Mouse (Mus musculus) forebrain, embryonic 11.5 days (tissue): ENCODE results near the gene Tectb. TPM values are rescaled to one million over a fixed set of nuclear protein-coding genes. Genes with fewer than 3 reads are reported as not detected.
"Not testable (repeated sequence)": the region's sequence is repeated elsewhere in the genome, so short reads cannot be mapped to it uniquely, and the experiment has no call there.

Source experiments
- ATAC-seq: fragments of 200-750 bp; cut with Nextera tagmentation; replicated peaks from 2 replicates; pipeline ENCODE4 v1.8.0; 2017; ENCODE audit warnings: moderate TSS enrichment; ENCODE audit not compliant: low FRiP score
- DNase-seq: peaks from one replicate; pipeline ENCODE4 v3.0.0-alpha.2; 2017; ENCODE audit warnings: low spot score
- H3K27ac ChIP-seq: fragments of 300-500 bp; sonication (generic); 2 replicates; pipeline ENCODE4 v1.5.1; 2014; ENCODE audit warnings: low read depth, low read length
- H3K27me3 ChIP-seq: fragments of 300-500 bp; sonication (generic); 2 replicates; pipeline ENCODE4 v1.6.1; 2014; ENCODE audit warnings: mild to moderate bottlenecking, low read length, mixed read lengths; ENCODE audit not compliant: control insufficient read depth, insufficient read depth
- H3K36me3 ChIP-seq: fragments of 300-500 bp; sonication (generic); 2 replicates; pipeline ENCODE4 v1.6.1; 2014; ENCODE audit warnings: mild to moderate bottlenecking, low read length, moderate library complexity, mixed read lengths; ENCODE audit not compliant: control insufficient read depth, insufficient read depth
- H3K4me1 ChIP-seq: fragments of 300-500 bp; sonication (generic); replicated peaks from 2 replicates; pipeline ENCODE4 v1.6.1; 2014; ENCODE audit warnings: low read length, mixed read lengths; ENCODE audit not compliant: control insufficient read depth, insufficient read depth
- H3K4me2 ChIP-seq: fragments of 300-500 bp; sonication (generic); 2 replicates; pipeline ENCODE4 v1.6.1; 2014; ENCODE audit warnings: low read depth, mild to moderate bottlenecking, low read length, moderate library complexity, mixed read lengths; ENCODE audit not compliant: severe bottlenecking
- H3K4me3 ChIP-seq: fragments of 300-500 bp; sonication (generic); 2 replicates; pipeline ENCODE4 v1.5.1; 2014; ENCODE audit warnings: low read depth, low read length
- H3K9ac ChIP-seq: fragments of 300-500 bp; sonication (generic); 2 replicates; pipeline ENCODE4 v1.6.1; 2014; ENCODE audit warnings: low read length
- H3K9me3 ChIP-seq: fragments of 300-500 bp; sonication (generic); 2 replicates; pipeline ENCODE4 v1.6.1; 2016; ENCODE audit warnings: low read length, mixed read lengths; ENCODE audit not compliant: control insufficient read depth
- WGBS: fragments of 180-500 bp; shearing (Covaris S2); extraction: QIAGEN DNeasy Blood & Tissue Kit; methylation state at CpG from one replicate; pipeline ENCODE4 v1.1.7; 2014; 5-methylcytosine and 5-hydroxymethylcytosine counted together
- polyA plus RNA-seq: library from polyadenylated mRNA; unstranded; fragments of >200 nt; fragmentation: Nextera tagmentation; extraction: Ambion mirVana; gene quantifications from 2 replicates; pipeline ENCODE4 v1.2.1, GENCODE M21; 2014

Tectb gene
- polyA plus RNA-seq, 1 experiment from 2014 or later = not detected

DNA sequence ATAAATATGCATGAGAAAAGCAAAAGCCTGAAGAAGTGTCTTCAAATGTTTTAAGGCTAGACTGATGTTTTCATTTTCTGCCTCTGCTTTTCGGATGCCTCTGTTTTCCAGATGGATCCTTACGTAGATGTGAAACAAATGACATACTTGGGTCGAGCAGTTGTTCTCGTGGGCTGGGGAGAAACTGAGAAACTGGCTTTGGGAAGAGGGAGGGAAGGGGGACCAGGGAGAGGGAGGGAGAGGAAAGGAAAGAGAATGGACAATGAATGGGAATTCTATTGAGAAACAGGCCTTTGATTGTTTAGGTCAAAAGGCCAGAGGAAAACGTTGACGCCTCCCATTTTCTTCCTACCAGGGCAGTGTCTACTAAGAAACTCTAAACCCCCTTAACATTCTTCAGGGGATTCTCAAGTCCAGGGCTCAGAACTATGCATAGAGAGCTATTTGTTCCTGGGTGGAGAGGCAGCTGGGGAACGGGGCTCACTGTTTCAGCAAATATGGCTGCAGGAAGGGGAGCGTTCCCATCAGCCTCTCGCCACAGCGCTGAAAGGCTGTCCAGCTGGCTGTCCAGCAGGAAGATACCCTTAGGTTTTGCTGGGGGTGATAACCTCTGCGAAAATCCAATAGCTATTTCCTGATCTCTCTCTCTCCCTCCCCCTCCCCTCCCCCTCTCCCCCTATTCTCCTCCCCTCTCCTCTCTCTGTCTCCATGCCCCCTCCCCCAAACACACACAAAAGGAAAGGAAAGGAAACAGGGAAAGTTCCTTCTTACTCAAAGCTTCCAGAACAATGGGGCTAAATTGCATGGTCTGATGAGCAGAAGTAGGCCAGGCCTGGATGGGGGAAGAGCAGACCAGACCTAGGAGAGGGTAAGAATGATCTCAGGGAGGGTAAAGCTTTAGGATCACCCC is 36.9 kb upstream of the Tectb start:
- H3K9ac ChIP-seq = no peak overlapping the region; the same call in 1 of the 2 replicates
- H3K4me1 ChIP-seq = peaks cover 19% of the 10 kb centered on the region
- no peaks in the 10 kb centered on the region for H3K27me3 ChIP-seq
- peak overlapping the region; percentile 18; the same call in 1 of the 2 replicates for H3K4me2 ChIP-seq
- H3K4me3 ChIP-seq = no peak overlapping the region
- H3K36me3 ChIP-seq = no peaks in the 10 kb centered on the region
- peak; percentile 88 for ATAC-seq
- no peaks in the 10 kb centered on the region for H3K9me3 ChIP-seq
- DNase-seq = peak; percentile 73
- H3K27ac ChIP-seq = peak overlapping the region; percentile 93
- WGBS = 7% methylated on average over 11 of the region's 11 CpGs

DNA sequence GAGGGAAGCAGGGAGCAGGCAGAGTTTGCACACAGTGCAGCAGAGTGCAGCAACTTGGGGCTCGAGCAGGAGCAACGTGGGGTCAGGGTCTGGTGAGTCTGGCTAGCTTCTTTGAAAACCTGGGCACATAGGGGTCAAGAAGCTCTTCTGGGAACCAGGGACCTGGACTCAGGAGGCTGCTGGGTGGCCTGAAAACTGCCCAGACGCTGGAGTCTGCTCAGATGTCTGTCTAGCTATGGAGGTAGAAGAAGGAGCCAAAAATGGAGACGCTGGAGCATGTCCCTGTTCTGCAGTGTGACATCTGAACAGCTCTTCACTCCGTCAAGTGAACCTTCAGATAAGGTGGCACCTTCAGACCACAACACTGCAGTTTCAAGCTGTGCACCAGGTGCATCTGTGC is 35.8 kb upstream of the Tectb start:
- Histone ChIP-seq H3K4me3 (no peak overlapping the region), H3K9ac (peak overlapping the region; percentile 50), H3K9me3 (no peaks in the 10 kb centered on the region), H3K36me3 (no peaks in the 10 kb centered on the region), H3K4me2 (no peak overlapping the region), H3K4me1 (peaks cover 19% of the 10 kb centered on the region), H3K27me3 (no peaks in the 10 kb centered on the region), H3K27ac (peak overlapping the region; percentile 93)
- ATAC-seq (0 out of 2 replicates have a peak, but pooled peaks have one; percentile 5), DNase-seq (no peak)
- WGBS = 42% methylated on average over 5 of the region's 5 CpGs

DNA sequence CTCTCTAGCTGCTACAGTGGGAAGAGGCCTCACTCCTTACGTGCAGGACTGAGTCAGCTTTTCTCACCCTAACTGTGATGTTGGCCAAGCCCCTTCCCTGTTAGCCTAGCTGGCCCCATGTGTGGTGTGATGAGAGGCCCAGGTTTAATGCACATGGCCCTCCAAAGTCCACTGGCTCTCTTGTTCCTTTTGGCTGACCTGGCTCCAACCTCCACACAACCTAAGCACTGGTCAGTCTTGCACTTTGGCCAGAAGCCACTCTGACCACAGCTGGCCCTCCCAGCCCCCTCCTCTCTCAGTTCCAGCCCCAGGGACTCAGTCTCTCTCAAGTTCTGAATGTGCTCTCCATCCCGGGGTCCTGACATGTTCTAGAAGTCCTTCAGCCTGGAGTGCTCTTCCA is 35.4 kb upstream of the Tectb start:
- Histone ChIP-seq H3K36me3 (no peaks in the 10 kb centered on the region), H3K4me3 (no peak overlapping the region), H3K4me1 (peaks cover 19% of the 10 kb centered on the region), H3K27me3 (no peaks in the 10 kb centered on the region), H3K9ac (no peak overlapping the region), H3K9me3 (no peaks in the 10 kb centered on the region), H3K27ac (peak overlapping the region; percentile 93), H3K4me2 (no peak overlapping the region)
- no peak for DNase-seq
- WGBS = 63% methylated on average over 2 of the region's 2 CpGs
- ATAC-seq = no peak

DNA sequence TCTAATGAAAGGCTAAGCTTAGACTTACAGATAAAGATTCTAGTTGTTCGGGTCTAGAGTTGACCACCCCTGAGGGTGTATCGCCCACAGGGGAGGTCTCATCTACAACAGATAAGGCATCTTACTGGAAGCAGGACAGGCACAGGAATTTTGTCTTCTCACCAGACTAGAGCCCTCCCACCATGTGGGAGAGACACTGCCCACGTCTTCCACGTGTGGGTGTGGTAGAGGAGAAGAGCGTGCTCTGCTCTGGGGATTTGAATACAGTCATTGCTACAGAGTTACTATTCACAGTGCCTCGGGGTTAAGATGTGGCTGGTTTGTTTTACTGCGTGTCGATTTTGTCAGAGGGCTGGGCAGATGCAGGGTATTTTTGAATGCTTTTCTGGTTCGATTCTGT is 33.0 kb upstream of the Tectb start:
- DNase-seq = no peak
- H3K27ac ChIP-seq = no peak overlapping the region
- no peaks in the 10 kb centered on the region for H3K36me3 ChIP-seq
- no peak overlapping the region for H3K9ac ChIP-seq
- no peaks in the 10 kb centered on the region for H3K27me3 ChIP-seq
- no peak for ATAC-seq
- no peak overlapping the region for H3K4me3 ChIP-seq
- no peak overlapping the region for H3K4me2 ChIP-seq
- 84% methylated on average over 9 of the region's 9 CpGs for WGBS
- H3K9me3 ChIP-seq = no peaks in the 10 kb centered on the region
- H3K4me1 ChIP-seq = peaks cover 19% of the 10 kb centered on the region

DNA sequence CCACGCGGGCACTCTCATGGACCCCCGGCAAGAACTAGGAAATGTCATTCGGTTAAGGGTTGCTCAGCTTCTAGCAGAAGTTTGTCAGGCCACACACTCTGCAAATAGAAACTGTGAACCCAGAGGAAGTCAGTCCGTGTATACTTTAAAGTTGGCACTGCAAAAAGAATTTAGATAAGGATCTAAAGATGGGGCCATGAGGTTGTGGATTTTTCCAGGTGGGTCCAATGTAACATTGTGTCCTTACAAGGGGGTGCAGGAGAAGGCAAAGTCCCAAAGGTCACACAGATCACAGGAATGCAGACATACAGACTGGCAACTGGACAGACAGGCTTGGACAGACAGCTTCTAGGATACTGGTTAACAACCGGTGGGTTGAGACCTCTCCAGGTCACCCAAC is 32.4 kb upstream of the Tectb start:
- H3K9me3 ChIP-seq = no peaks in the 10 kb centered on the region
- no peaks in the 10 kb centered on the region for H3K36me3 ChIP-seq
- no peak for ATAC-seq
- no peak overlapping the region for H3K4me3 ChIP-seq
- no peak overlapping the region for H3K27ac ChIP-seq
- H3K27me3 ChIP-seq = no peaks in the 10 kb centered on the region
- H3K9ac ChIP-seq = no peak overlapping the region
- no peak for DNase-seq
- 88% methylated on average over 6 of the region's 6 CpGs for WGBS
- H3K4me2 ChIP-seq = no peak overlapping the region
- peaks cover 16% of the 10 kb centered on the region for H3K4me1 ChIP-seq

DNA sequence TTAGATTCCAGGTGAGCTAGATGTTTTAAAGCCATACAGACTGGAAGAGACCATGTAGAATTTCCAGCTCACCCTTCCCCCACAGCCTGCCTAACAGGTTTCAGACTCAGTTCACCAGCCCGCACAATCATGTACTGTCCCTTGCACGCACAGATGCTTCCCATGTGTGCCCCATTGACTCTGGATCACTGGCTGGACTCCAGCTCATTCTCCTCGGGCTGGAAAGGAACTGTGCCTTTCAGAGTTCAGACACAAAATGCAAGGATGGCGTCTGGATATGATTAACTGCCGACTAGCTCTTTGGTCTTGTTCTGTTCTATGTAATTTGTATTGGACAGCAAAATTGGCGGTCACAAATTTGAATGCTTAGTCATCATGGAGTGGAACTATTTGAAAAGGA is 30.9 kb upstream of the Tectb start:
- ATAC-seq = no peak
- Histone ChIP-seq H3K4me2 (no peak overlapping the region), H3K9me3 (no peaks in the 10 kb centered on the region), H3K27ac (no peak overlapping the region), H3K9ac (no peak overlapping the region), H3K4me1 (peaks cover 7% of the 10 kb centered on the region), H3K27me3 (no peaks in the 10 kb centered on the region), H3K4me3 (no peak overlapping the region), H3K36me3 (no peaks in the 10 kb centered on the region)
- no peak for DNase-seq
- 78% methylated on average over 6 of the region's 6 CpGs for WGBS

DNA sequence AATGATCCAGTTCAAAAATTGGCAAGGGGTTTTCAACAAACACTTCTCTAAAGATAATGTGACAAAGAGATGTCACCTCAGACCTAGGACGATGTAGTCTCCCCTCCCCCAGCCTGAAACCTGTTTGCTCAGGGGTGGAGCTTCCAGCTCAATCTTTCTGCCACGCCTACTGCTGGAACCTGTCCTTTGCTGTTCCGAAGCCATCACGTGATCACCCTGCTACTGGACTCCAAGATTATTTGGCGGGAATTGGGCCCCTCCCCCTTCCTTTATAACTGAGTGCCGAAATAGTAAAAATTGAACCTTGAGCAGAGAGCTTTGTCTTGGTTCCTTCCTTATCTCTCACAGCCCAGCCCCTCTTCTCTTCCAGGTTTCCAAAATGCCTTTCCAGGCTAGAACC is 28.3 kb upstream of the Tectb start:
- not testable (repeated sequence) for H3K4me1 ChIP-seq, H3K4me2 ChIP-seq, H3K27me3 ChIP-seq, H3K4me3 ChIP-seq, H3K9ac ChIP-seq, H3K36me3 ChIP-seq, H3K27ac ChIP-seq, H3K9me3 ChIP-seq, DNase-seq, ATAC-seq
- WGBS = 83% methylated on average over 5 of the region's 6 CpGs

DNA sequence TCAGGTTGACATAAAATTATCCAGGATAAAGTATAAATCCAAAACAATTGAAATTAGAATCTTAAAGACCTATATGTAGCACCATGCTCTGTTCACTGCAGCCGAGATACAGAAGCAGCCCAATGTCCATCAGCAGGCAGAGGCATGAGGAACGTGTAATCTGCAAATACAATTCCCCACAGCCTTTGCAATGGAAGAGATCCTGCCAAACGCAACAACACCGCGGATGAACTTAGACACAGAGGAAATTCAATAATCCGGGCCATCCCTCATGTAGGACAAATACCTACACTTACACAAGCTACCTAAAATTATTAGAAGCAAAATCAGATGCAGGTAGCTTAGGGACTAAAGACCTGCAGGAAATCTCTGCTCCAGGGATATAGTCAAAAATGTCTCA is 27.6 kb upstream of the Tectb start:
- no peak for ATAC-seq
- no peaks in the 10 kb centered on the region for H3K4me1 ChIP-seq
- no peaks in the 10 kb centered on the region for H3K9me3 ChIP-seq
- H3K9ac ChIP-seq = no peak overlapping the region
- H3K4me3 ChIP-seq = no peak overlapping the region
- no peak overlapping the region for H3K27ac ChIP-seq
- WGBS = 89% methylated on average over 6 of the region's 6 CpGs
- no peaks in the 10 kb centered on the region for H3K36me3 ChIP-seq
- no peak overlapping the region for H3K4me2 ChIP-seq
- H3K27me3 ChIP-seq = no peaks in the 10 kb centered on the region
- no peak for DNase-seq

DNA sequence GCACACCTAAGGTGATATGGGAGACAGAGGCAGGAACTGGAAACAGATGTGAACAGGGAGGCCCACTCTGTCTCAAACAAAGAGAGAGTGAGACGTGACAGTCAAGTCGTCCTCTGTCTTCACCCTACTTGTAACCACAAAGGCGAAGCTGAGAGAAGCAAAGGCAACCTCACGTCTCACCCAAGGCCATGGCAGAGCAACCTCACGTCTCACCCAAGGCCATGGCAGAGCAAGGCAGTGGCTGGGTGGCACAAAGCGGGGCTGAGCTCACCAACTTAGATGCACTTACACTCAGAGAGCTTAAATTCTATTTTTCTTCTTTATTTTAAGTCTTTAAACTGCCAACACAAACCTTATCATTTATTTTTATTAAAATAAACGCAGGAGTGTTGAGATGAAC is 23.5 kb upstream of the Tectb start:
- ATAC-seq (no peak), DNase-seq (no peak)
- Histone ChIP-seq H3K36me3 (no peaks in the 10 kb centered on the region), H3K4me3 (no peak overlapping the region), H3K27me3 (no peaks in the 10 kb centered on the region), H3K4me2 (no peak overlapping the region), H3K27ac (no peak overlapping the region), H3K4me1 (no peaks in the 10 kb centered on the region), H3K9ac (no peak overlapping the region), H3K9me3 (no peaks in the 10 kb centered on the region)
- 85% methylated on average over 7 of the region's 7 CpGs for WGBS
